Mouse (Mus musculus): ENCODE results near the gene Fam177a.
"Not testable (repeated sequence)": the region's sequence is repeated elsewhere in the genome, so short reads cannot be mapped to it uniquely, and the experiment has no call there.

DNA sequence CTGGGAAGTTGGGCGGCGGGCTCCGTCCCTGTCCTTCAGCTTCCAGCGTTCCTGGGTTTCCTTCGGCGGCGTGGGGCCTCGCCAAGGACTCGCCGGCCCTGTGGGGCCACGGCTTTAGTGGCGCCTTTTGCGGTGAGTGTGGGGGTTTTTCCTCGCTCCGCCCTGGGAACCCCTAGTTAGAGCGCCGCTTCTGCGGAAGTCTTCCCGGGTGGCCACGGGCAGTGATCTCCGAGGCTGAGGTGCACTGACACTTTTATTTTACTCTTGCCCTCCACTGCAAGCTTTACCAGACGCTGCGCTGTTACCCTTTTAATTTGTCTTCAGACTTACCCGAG is 31.1 kb downstream of the Fam177a start:
- not testable (repeated sequence) for TF ChIP-seq GATA1, TAL1 (IDR thresholded peaks at IDR 0.05; ENCODE audit: low read length)
